Mouse (Mus musculus) heart, embryonic 10.5 days (tissue): ENCODE measurements around the gene Amz1. TPM values are rescaled to one million over a fixed set of nuclear protein-coding genes. Genes with fewer than 3 reads are reported as not detected.

Experiments used
- DNase-seq: peaks from one replicate; pipeline ENCODE4 v3.0.0-alpha.2; 2017; ENCODE audit warnings: low spot score
- H3K27ac ChIP-seq: fragments of 300-500 bp; sonication (generic); 2 replicates; pipeline ENCODE4 v1.5.1; 2016; ENCODE audit warnings: mild to moderate bottlenecking
- H3K27me3 ChIP-seq: fragments of 300-500 bp; sonication (generic); 2 replicates; pipeline ENCODE4 v1.6.1; 2016; ENCODE audit warnings: mild to moderate bottlenecking; ENCODE audit not compliant: poor library complexity, insufficient read depth, severe bottlenecking
- H3K36me3 ChIP-seq: fragments of 300-500 bp; sonication (generic); 2 replicates; pipeline ENCODE4 v1.6.1; 2016; ENCODE audit warnings: mild to moderate bottlenecking, moderate library complexity
- H3K4me1 ChIP-seq: fragments of 300-500 bp; sonication (generic); 2 replicates; pipeline ENCODE4 v1.6.1; 2016; ENCODE audit warnings: mild to moderate bottlenecking
- H3K4me3 ChIP-seq: fragments of 300-500 bp; sonication (generic); 2 replicates; pipeline ENCODE4 v1.5.1; 2016; ENCODE audit warnings: mild to moderate bottlenecking, moderate library complexity
- H3K9me3 ChIP-seq: fragments of 300-500 bp; sonication (generic); 2 replicates; pipeline ENCODE4 v1.6.1; 2016; ENCODE audit warnings: mild to moderate bottlenecking, moderate library complexity
- WGBS: fragments of 180-500 bp; shearing (Covaris S2); methylation state at CpG from one replicate; pipeline ENCODE4 v1.1.7; 2016; 5-methylcytosine and 5-hydroxymethylcytosine counted together
- polyA plus RNA-seq: library from polyadenylated mRNA; unstranded; fragments of >200 nt; fragmentation: Nextera tagmentation; extraction: Ambion mirVana; gene quantifications from 2 replicates; pipeline ENCODE4 v1.2.1, GENCODE M21; 2016

Amz1 gene
- polyA plus RNA-seq, 1 experiment from 2014 or later = 1.2 TPM

DNA sequence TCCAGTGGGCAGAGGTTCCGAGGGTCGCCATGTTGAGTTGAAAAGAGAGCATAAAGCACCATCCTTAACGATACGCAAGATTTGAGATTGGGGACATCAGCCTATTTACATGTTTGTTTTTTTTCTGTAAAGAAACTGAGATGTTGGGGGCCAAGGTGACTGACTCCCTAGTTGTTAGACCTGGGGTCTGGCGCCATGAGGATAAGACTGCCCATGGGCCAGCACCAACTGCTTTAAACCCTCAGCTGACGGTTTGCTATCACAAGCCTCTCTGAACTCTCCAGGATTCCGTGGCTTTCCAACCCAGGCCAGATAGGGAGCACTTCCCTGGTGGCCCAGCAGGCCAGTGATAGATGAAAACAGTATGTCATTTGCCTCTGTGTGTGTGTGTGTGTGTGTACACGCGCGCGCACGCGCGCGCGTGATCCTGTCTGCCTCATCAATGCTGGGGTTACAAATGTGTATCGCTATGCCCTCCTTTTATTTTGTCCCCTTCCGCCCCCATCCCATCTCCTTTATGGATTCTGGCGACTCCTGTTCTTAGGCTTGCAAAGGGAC is 21.2 kb upstream of the Amz1 start:
- Histone ChIP-seq H3K4me3 (peak overlapping the region; percentile 82), H3K27me3 (no peaks in the 10 kb centered on the region), H3K27ac (peak overlapping the region; percentile 91), H3K4me1 (peaks cover 44% of the 10 kb centered on the region), H3K9me3 (no peaks in the 10 kb centered on the region), H3K36me3 (peaks cover 21% of the 10 kb centered on the region)
- WGBS = 49% methylated on average over 19 of the region's 19 CpGs
- no peak for DNase-seq

DNA sequence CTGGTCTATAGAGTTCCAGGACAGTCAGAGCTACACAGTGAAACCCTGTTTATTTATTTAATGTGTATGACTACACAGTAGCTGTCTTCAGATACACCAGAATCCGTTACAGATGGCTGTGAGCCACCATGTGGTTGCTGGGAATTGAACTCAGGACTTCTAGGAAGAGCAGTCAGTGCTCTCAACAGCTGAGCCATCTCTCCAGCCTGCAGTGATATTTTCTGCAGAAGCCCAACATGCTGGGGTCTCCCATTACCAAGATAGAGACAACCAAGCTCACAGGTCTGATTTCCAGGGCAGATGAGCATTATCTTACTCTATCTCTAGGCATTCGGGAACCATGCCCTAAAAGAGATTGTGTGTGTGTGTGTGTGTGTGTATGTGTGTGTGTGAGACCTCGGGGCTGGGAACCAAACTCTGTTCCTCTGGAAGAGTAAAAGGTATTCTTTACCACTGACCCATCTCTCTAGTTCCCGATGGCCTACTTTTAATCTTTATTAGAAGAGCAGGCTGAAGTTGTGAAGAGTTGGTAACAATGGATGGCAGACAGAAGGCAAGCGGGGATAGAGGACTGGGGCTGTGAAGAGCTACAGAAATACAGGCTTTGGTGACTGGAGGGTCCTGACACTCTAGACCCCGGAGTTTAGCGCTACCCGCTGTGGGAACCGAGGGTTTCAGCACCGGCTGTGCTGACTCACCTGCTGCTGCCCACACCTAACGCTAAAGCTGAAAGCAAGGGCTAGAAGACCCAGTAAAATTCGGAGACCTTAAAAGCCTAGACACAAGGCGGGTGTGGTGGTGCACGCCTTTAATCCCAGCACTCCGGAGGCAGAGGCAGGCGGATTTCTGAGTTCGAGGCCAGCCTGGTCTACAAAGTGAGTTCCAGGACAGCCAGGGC is 20.2 kb upstream of the Amz1 start:
- DNase-seq = no peak
- Histone ChIP-seq H3K27me3 (no peaks in the 10 kb centered on the region), H3K9me3 (no peaks in the 10 kb centered on the region), H3K27ac (peak overlapping the region; percentile 95), H3K4me3 (peak overlapping the region; percentile 74), H3K36me3 (peaks cover 22% of the 10 kb centered on the region), H3K4me1 (peaks cover 44% of the 10 kb centered on the region)
- WGBS = 28% methylated on average over 17 of the region's 17 CpGs

DNA sequence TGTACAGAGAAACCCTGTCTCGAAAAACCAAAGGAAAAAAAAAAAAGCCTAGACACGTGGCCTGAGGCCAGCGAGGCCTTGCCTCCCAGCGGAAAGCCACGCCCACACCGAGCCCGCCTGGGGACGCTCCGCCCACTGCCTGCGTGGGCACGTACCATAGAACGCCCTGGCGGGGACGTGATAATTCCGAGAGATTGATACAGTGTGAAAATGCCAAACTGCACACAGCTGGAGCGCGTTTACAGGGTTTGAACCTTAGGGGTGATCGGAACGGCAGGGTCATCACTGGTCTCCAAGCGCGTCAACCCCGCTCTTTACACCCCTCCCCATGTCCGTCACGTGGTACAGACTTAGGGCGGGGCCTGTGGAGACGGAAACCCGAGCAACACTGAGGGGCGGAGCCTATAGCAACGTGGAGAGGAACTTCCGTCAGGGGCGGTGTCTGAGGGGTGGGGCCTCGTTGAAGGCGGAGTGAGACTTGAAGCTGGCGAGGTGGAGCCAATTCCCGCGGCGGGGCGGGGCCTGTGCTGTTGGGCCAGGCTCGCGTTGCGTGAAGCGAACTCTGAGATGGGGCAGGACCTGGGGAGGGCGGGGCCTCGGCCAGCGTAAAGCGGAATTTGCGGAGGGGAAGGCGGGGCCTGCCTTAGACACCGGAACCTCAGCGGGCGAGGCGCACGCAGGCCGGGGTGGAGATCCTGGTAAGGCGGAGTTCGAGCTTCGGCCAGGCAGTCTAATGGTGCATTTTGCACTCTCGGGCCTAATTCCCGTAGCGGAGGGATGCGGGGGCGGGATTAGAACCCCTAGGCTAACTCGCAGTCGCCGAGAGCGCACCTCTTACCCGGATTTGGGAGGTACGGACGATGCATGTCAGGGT is 19.3 kb upstream of the Amz1 start, which contains the start of gene Brat1:
TSS of gene Brat1 (plus strand) at position 634 of the 874 bp plus-strand sequence.
- WGBS = under 1% methylated on average over 69 of the region's 69 CpGs
- Histone ChIP-seq H3K27ac (peak within 1 kb of the TSS; percentile 95), H3K9me3 (no peaks in the 10 kb centered on the region), H3K36me3 (peaks cover 21% of the 10 kb centered on the region), H3K27me3 (no peaks in the 10 kb centered on the region), H3K4me3 (peak within 1 kb of the TSS; percentile 74), H3K4me1 (peaks cover 43% of the 10 kb centered on the region)
- peak; percentile 100 for DNase-seq

DNA sequence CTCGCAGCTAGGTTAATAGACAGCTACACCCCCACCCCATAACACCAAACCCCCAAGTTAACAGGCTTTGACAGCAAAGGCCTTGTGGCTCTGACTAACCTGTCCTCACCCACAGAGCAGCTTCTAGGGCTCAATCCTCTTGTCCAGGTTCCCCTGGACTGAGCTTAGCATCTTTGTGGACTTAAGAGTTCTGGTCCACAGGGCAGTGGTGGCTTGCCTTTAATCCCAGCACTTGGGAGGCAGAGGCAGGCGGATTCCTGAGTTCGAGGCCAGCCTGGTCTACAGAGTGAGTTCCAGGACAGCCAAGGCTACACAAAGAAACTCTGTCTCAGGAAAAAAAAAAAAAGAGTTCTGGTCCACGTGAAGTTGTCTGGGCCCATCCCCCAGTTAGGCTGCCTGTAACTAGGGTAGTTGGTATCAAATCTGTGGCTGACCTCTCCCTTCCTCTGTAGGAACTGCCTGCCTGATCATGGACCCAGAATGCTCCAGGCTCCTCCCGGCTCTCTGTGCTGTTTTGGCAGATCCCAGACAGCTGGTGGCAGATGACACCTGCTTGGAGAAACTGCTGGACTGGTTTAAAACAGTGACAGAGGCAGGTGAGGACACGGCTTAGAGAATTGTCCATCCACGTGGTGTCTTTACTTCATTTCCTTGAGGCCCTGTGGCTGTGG is 18.3 kb upstream of the Amz1 start:
- peak overlapping the region; percentile 74 for H3K4me3 ChIP-seq
- peaks cover 31% of the 10 kb centered on the region for H3K36me3 ChIP-seq
- DNase-seq = no peak
- H3K27ac ChIP-seq = peak overlapping the region; percentile 95
- H3K4me1 ChIP-seq = peaks cover 34% of the 10 kb centered on the region
- WGBS = 58% methylated on average over 7 of the region's 7 CpGs
- no peaks in the 10 kb centered on the region for H3K9me3 ChIP-seq
- H3K27me3 ChIP-seq = no peaks in the 10 kb centered on the region

DNA sequence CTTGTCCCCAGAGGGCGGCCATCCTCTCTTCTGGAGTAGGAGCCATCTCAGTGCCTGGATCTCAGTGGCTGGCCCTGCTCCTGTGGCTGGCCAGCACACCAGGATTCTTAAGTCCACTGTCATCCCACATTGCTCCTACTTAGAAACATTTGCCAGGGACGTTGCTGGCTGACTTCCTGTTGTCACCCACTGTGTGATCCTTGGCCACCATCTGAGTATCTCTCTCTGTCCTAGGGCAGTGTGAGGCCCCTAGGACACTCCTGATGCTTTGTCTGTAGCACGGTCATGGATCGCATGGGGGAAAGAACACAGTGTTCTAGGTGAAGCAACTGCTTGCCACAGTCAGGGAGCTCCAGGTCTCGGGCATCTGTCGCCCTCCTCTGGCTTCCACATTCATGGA is 13.6 kb upstream of the Amz1 start:
- no peak overlapping the region for H3K27ac ChIP-seq
- no peaks in the 10 kb centered on the region for H3K27me3 ChIP-seq
- DNase-seq = no peak
- peaks cover 9% of the 10 kb centered on the region for H3K4me1 ChIP-seq
- peaks cover 77% of the 10 kb centered on the region for H3K36me3 ChIP-seq
- H3K4me3 ChIP-seq = no peak overlapping the region
- WGBS = 91% methylated on average over 6 of the region's 6 CpGs
- no peaks in the 10 kb centered on the region for H3K9me3 ChIP-seq

DNA sequence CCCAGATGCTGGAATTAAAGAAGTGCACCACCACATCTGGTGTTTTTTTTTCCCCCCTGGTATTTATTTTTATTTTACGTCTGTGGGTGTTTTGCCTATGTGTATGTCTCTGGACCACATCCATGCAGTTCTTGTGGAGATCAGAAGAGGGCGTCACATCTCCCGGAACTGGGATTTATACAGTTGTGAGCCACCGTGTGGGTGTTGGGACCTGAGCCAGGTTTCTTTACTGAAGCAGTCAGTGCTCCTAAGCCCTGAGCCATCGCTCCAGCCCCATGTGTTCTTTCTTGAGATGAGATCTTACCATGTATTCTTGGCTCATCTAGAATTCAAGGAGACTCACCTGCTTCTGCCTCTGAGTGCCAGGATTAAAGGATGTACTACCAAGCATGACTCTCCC is 12.9 kb upstream of the Amz1 start:
- H3K27me3 ChIP-seq = no peaks in the 10 kb centered on the region
- no peak for DNase-seq
- H3K27ac ChIP-seq = no peak overlapping the region
- H3K4me1 ChIP-seq = peaks cover 2% of the 10 kb centered on the region
- no peak overlapping the region for H3K4me3 ChIP-seq
- WGBS = 80% methylated on average over 5 of the region's 5 CpGs
- H3K9me3 ChIP-seq = no peaks in the 10 kb centered on the region
- peaks cover 85% of the 10 kb centered on the region for H3K36me3 ChIP-seq

DNA sequence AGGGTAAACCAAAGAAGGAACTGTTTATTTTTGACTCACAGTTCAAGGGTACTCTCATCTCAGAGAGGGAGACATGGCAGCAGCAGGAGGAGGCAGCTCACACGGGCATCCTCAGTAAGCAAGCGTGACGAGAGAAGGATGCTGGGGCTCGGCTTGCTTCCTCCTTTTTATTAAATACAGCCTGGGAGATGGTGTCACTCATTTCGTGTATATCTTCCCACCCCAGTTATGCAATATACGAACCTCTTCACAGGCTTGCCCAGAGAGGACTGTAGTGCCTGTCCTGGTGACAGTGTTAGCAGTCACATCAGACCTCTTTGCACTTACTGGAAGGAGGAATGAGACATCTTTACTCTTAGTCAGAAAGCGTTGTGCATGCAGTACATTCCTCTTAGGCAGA is 3.2 kb upstream of the Amz1 start:
- peaks cover 43% of the 10 kb centered on the region for H3K36me3 ChIP-seq
- H3K27me3 ChIP-seq = peaks cover 19% of the 10 kb centered on the region; the same call in 1 of the 2 replicates
- H3K4me1 ChIP-seq = 0 out of 2 replicates have a peak, but pooled peaks cover 6% of the 10 kb centered on the region
- WGBS = 77% methylated on average over 7 of the region's 7 CpGs
- DNase-seq = no peak
- no peak overlapping the region for H3K27ac ChIP-seq
- no peak overlapping the region for H3K4me3 ChIP-seq
- no peaks in the 10 kb centered on the region for H3K9me3 ChIP-seq

DNA sequence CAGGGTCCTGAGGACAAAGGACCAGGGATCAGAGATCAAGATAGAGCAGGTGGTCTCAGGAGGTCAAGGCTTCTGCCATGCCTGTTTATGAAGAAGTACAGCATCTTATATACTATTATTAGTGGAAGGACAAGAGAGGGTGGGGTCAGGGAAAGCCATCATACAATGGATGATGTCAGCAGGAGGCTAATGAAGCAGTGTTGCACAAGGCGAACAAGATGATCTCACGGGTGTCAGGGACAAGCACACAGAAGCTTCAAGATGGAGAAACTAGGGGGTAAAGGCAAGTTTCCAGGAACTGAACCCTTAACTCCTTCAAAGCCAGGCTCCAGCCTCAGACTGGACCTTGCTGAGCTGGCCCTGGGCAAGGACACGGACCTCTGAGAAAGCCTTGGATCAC is 1.8 kb upstream of the Amz1 start:
- no peaks in the 10 kb centered on the region for H3K9me3 ChIP-seq
- no peak overlapping the region for H3K4me3 ChIP-seq
- peaks cover 19% of the 10 kb centered on the region; the same call in 1 of the 2 replicates for H3K27me3 ChIP-seq
- DNase-seq = no peak
- H3K27ac ChIP-seq = no peak overlapping the region
- peaks cover 10% of the 10 kb centered on the region; the same call in 1 of the 2 replicates for H3K4me1 ChIP-seq
- peaks cover 29% of the 10 kb centered on the region for H3K36me3 ChIP-seq
- WGBS = 71% methylated on average over 3 of the region's 3 CpGs

DNA sequence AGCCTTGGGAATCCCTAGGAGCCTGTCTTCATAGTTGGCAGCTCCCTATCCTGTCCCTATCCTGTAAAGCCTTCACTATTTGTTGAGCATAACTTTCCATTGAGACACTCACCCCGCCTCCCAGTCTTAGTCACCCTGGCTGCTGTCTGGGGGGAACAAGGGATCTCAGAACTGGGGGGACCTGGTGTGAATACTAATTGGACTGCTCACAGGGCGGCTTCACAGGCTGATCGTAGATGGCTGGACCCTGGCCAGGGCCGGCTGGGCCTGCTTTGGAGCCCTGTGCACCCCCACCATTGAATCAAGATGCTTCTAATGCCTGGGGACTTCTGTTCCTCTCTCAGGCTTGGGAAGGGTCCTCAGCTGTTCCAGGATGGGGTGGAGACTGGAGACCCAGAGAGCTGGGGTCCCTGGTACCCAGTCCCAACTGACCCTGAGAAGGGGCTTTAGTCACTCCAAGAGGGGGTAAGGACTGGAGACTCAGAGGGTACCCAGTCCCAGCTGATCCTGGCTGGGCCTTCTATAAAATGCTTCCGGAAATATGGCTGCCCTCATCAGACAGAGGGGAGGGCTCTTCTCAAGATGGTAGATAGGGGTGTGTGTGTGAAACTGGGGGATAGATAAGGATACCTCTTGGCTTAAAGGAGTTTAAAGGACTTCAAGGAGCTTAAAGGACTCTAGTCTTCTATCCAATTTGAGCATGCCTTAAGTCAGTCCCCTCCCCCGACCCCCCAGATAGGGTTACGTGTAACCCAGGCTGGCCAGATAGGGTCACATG is 2.3 kb downstream of the Amz1 start:
- 79% methylated on average over 7 of the region's 7 CpGs for WGBS
- H3K4me1 ChIP-seq = peaks cover 12% of the 10 kb centered on the region; the same call in 1 of the 2 replicates
- peaks cover 19% of the 10 kb centered on the region; the same call in 1 of the 2 replicates for H3K27me3 ChIP-seq
- no peak overlapping the region for H3K4me3 ChIP-seq
- DNase-seq = no peak
- H3K9me3 ChIP-seq = no peaks in the 10 kb centered on the region
- H3K36me3 ChIP-seq = no peaks in the 10 kb centered on the region
- H3K27ac ChIP-seq = no peak overlapping the region

DNA sequence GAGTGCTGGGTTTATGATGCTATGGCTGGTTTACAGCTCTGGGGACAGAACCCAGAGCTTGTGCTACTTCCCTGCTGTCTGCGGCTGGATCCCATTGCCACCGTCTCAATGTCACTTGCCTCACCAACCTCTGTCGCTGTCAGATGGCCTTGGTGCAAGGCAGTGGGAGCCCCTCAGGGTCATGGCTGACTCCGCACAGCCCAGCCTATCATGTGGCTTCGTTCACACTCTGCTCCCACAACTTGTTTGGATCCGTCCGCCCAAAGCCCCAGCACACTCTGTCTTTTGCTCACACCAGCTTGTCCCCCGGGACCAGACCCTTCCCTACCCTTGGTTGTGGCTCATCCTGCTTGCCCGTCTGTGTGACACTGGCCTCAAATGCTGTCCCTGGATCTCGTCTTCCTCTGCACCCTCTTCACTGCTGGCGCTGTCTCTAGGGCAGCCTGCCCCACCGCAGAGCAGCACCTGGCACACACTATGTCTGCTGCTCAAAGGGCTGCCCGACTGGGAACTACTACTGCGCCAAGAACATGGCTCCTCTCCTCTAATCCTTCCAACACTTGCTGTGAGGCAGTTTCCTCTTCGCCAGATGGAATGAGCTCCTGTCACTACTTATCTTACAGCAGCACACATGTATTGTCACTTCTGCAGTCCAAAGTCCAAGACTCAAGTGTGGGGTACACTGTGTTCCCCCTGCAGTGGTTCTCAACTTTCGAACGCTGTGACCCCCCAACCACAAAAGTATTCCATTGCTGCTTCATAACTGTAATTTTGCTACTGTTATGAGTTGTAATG is 3.2 kb downstream of the Amz1 start:
- DNase-seq = no peak
- H3K9me3 ChIP-seq = no peaks in the 10 kb centered on the region
- 70% methylated on average over 17 of the region's 17 CpGs for WGBS
- H3K27me3 ChIP-seq = peaks cover 19% of the 10 kb centered on the region; the same call in 1 of the 2 replicates
- no peak overlapping the region for H3K27ac ChIP-seq
- H3K4me3 ChIP-seq = no peak overlapping the region
- H3K36me3 ChIP-seq = no peaks in the 10 kb centered on the region
- H3K4me1 ChIP-seq = peaks cover 12% of the 10 kb centered on the region; the same call in 1 of the 2 replicates
